Mouse (Mus musculus): ENCODE measurements at regions not wholly inside any gene's neighbourhood (a gene's known extent, or its start where the extent isn't known, plus 50 kb on each side); places are given as distances from the start of the nearest gene placed in this dataset.

- Histone ChIP-seq H3K27me3 (ENCODE audit: insufficient read depth, low read length) (no peaks in the 10 kb centered on the region), H3K4me2 (ENCODE audit: low read length) (no peak overlapping the region), H3K36me3 (ENCODE audit: insufficient read depth, low read length) (no peaks in the 10 kb centered on the region), H3K27ac (no peak overlapping the region), H3K9me3 (replicated peaks; ENCODE audit: low read length) (no peaks in the 10 kb centered on the region), H3K9ac (ENCODE audit: low read depth, low read length) (no peak overlapping the region), H3K4me1 (replicated peaks; ENCODE audit: insufficient read depth, low read length) (no peaks in the 10 kb centered on the region), H3K4me3 (replicated peaks; ENCODE audit: low read depth, low read length) (no peak overlapping the region)
- TF ChIP-seq CTCF (IDR thresholded peaks at IDR 0.05; ENCODE audit: low read depth) = no peak
- ATAC-seq (replicated peaks; ENCODE audit: low FRiP score, low read depth) = no peak
- 69% methylated on average over 9 of the region's 9 CpGs for WGBS
- no peak for DNase-seq (ENCODE audit: low spot score)
These were observed 422.1 kb upstream of the Prickle1 start for GRCm38 (mm10) chr15:94017814-94018213.

GRCm38 (mm10) chr15:94011499-94011898 lies 415.8 kb upstream of the Prickle1 start:
- no peaks in the 10 kb centered on the region for H3K36me3 ChIP-seq (ENCODE audit: insufficient read depth, low read length)
- H3K9me3 ChIP-seq (replicated peaks; ENCODE audit: low read length) = no peaks in the 10 kb centered on the region
- TF ChIP-seq CTCF (IDR thresholded peaks at IDR 0.05; ENCODE audit: low read depth) = no peak
- H3K27ac ChIP-seq = no peak overlapping the region
- H3K4me2 ChIP-seq (ENCODE audit: low read length) = no peak overlapping the region
- no peak overlapping the region for H3K9ac ChIP-seq (ENCODE audit: low read depth, low read length)
- H3K4me3 ChIP-seq (replicated peaks; ENCODE audit: low read depth, low read length) = no peak overlapping the region
- DNase-seq (ENCODE audit: low spot score) (no peak), ATAC-seq (replicated peaks; ENCODE audit: low FRiP score, low read depth) (no peak)
- no peaks in the 10 kb centered on the region for H3K27me3 ChIP-seq (ENCODE audit: insufficient read depth, low read length)
- H3K4me1 ChIP-seq (replicated peaks; ENCODE audit: insufficient read depth, low read length) = no peaks in the 10 kb centered on the region
- 44% methylated on average over 4 of the region's 4 CpGs for WGBS

GRCm38 (mm10) chr15:94006082-94006481 lies 410.4 kb upstream of the Prickle1 start:
- Histone ChIP-seq H3K4me1 (replicated peaks; ENCODE audit: insufficient read depth, low read length) (no peaks in the 10 kb centered on the region), H3K36me3 (ENCODE audit: insufficient read depth, low read length) (no peaks in the 10 kb centered on the region), H3K4me2 (ENCODE audit: low read length) (no peak overlapping the region), H3K9me3 (replicated peaks; ENCODE audit: low read length) (no peaks in the 10 kb centered on the region), H3K27ac (no peak overlapping the region), H3K4me3 (replicated peaks; ENCODE audit: low read depth, low read length) (no peak overlapping the region), H3K27me3 (ENCODE audit: insufficient read depth, low read length) (no peaks in the 10 kb centered on the region), H3K9ac (ENCODE audit: low read depth, low read length) (no peak overlapping the region)
- DNase-seq (ENCODE audit: low spot score) (no peak), ATAC-seq (replicated peaks; ENCODE audit: low FRiP score, low read depth) (no peak)
- WGBS = 63% methylated on average over 5 of the region's 5 CpGs
- no peak for TF ChIP-seq CTCF (IDR thresholded peaks at IDR 0.05; ENCODE audit: low read depth)

GRCm38 (mm10) chr15:94004911-94005310 lies 409.2 kb upstream of the Prickle1 start:
- H3K36me3 ChIP-seq (ENCODE audit: insufficient read depth, low read length) = no peaks in the 10 kb centered on the region
- 40% methylated on average over 4 of the region's 4 CpGs for WGBS
- DNase-seq (ENCODE audit: low spot score) = no peak
- H3K9me3 ChIP-seq (replicated peaks; ENCODE audit: low read length) = no peaks in the 10 kb centered on the region
- no peak overlapping the region for H3K27ac ChIP-seq
- H3K4me1 ChIP-seq (replicated peaks; ENCODE audit: insufficient read depth, low read length) = no peaks in the 10 kb centered on the region
- no peak overlapping the region for H3K4me3 ChIP-seq (replicated peaks; ENCODE audit: low read depth, low read length)
- no peak for TF ChIP-seq CTCF (IDR thresholded peaks at IDR 0.05; ENCODE audit: low read depth)
- H3K4me2 ChIP-seq (ENCODE audit: low read length) = no peak overlapping the region
- H3K9ac ChIP-seq (ENCODE audit: low read depth, low read length) = no peak overlapping the region
- no peak for ATAC-seq (replicated peaks; ENCODE audit: low FRiP score, low read depth)
- no peaks in the 10 kb centered on the region for H3K27me3 ChIP-seq (ENCODE audit: insufficient read depth, low read length)

- ATAC-seq (replicated peaks; ENCODE audit: low FRiP score, low read depth) = no peak
These were observed 407.5 kb upstream of the Prickle1 start for GRCm38 (mm10) chr15:94003145-94003544.

GRCm38 (mm10) chr15:93994542-93994941 lies 398.9 kb upstream of the Prickle1 start:
- no peak overlapping the region for H3K4me3 ChIP-seq (replicated peaks; ENCODE audit: low read depth, low read length)
- no peak overlapping the region for H3K27ac ChIP-seq
- no peak overlapping the region for H3K4me2 ChIP-seq (ENCODE audit: low read length)
- H3K9me3 ChIP-seq (replicated peaks; ENCODE audit: low read length) = no peaks in the 10 kb centered on the region
- H3K9ac ChIP-seq (ENCODE audit: low read depth, low read length) = no peak overlapping the region
- H3K4me1 ChIP-seq (replicated peaks; ENCODE audit: insufficient read depth, low read length) = no peaks in the 10 kb centered on the region
- DNase-seq (ENCODE audit: low spot score) (no peak), ATAC-seq (replicated peaks; ENCODE audit: low FRiP score, low read depth) (no peak)
- no peaks in the 10 kb centered on the region for H3K36me3 ChIP-seq (ENCODE audit: insufficient read depth, low read length)
- no peaks in the 10 kb centered on the region for H3K27me3 ChIP-seq (ENCODE audit: insufficient read depth, low read length)
- WGBS = 81% methylated on average over 4 of the region's 4 CpGs
- no peak for TF ChIP-seq CTCF (IDR thresholded peaks at IDR 0.05; ENCODE audit: low read depth)

More at GRCm38 (mm10) chr15:94003145-94003544, 407.5 kb upstream of the Prickle1 start:
- H3K4me1 ChIP-seq (replicated peaks; ENCODE audit: insufficient read depth, low read length) = no peaks in the 10 kb centered on the region
- H3K9me3 ChIP-seq (replicated peaks; ENCODE audit: low read length) = no peaks in the 10 kb centered on the region
- 40% methylated on average over 7 of the region's 7 CpGs for WGBS
- no peak overlapping the region for H3K4me3 ChIP-seq (replicated peaks; ENCODE audit: low read depth, low read length)
- H3K27ac ChIP-seq = no peak overlapping the region
- TF ChIP-seq CTCF (IDR thresholded peaks at IDR 0.05; ENCODE audit: low read depth) = no peak
- H3K4me2 ChIP-seq (ENCODE audit: low read length) = no peak overlapping the region
- no peak for DNase-seq (ENCODE audit: low spot score)
- no peaks in the 10 kb centered on the region for H3K27me3 ChIP-seq (ENCODE audit: insufficient read depth, low read length)
- H3K36me3 ChIP-seq (ENCODE audit: insufficient read depth, low read length) = no peaks in the 10 kb centered on the region
- no peak overlapping the region for H3K9ac ChIP-seq (ENCODE audit: low read depth, low read length)

GRCm38 (mm10) chr15:93990139-93990538 lies 394.4 kb upstream of the Prickle1 start:
- no peak overlapping the region for H3K27ac ChIP-seq
- no peaks in the 10 kb centered on the region for H3K27me3 ChIP-seq (ENCODE audit: insufficient read depth, low read length)
- no peak overlapping the region for H3K4me3 ChIP-seq (replicated peaks; ENCODE audit: low read depth, low read length)
- no peak for TF ChIP-seq CTCF (IDR thresholded peaks at IDR 0.05; ENCODE audit: low read depth)
- 0 out of 2 replicates have a peak, but pooled peaks cover under 1% of the 10 kb centered on the region for H3K9me3 ChIP-seq (replicated peaks; ENCODE audit: low read length)
- no peak overlapping the region for H3K4me2 ChIP-seq (ENCODE audit: low read length)
- H3K36me3 ChIP-seq (ENCODE audit: insufficient read depth, low read length) = no peaks in the 10 kb centered on the region
- DNase-seq (ENCODE audit: low spot score) = no peak
- no peaks in the 10 kb centered on the region for H3K4me1 ChIP-seq (replicated peaks; ENCODE audit: insufficient read depth, low read length)
- ATAC-seq (replicated peaks; ENCODE audit: low FRiP score, low read depth) = no peak
- 58% methylated on average over 3 of the region's 3 CpGs for WGBS
- H3K9ac ChIP-seq (ENCODE audit: low read depth, low read length) = no peak overlapping the region

All from kidney, postnatal 0 days (tissue).